Mouse (Mus musculus): ENCODE data around the gene Slco4c1.

DNA sequence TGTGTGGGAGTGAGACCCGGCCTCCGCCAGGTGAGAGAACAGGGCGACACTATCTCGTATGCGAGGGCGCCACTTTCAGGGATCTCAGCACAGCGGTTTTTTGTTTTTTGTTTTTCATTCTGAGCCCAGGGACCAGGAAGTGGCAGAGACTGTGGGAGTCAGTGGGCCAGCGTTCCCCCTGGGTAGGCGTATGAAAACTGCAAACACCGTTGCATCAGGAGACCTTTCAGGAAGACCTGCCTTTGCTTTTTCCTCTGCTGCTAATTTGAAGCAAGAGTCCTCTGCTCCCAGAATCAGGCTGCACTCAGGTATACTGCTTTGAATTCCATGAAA, 356 bp upstream of the Slco4c1 start:
- TF ChIP-seq CTCF (IDR thresholded peaks at IDR 0.05; ENCODE audit: low read depth): no peak
- TF ChIP-seq EP300 (IDR thresholded peaks at IDR 0.05; ENCODE audit: low read depth): no peak
